Mouse (Mus musculus): ENCODE data around the gene Ccna1.

Gene Ccna1

GRCm38 (mm10) chr3:55065738-55066665 lies 10.7 kb upstream of the Ccna1 start:
- DNase-seq (ENCODE audit: low spot score), result no peak

- DNase-seq (ENCODE audit: low spot score), result no peak
Observed at GRCm38 (mm10) chr3:55064396-55064795, 9.1 kb upstream of the Ccna1 start.

GRCm38 (mm10) chr3:55062653-55063052 lies 7.4 kb upstream of the Ccna1 start:
- DNase-seq (ENCODE audit: low spot score), result no peak

- no peak for DNase-seq (ENCODE audit: low spot score)
Observed at GRCm38 (mm10) chr3:55056376-55056775, 1.1 kb upstream of the Ccna1 start.

GRCm38 (mm10) chr3:55055747-55056120 lies 433 bp upstream of the Ccna1 start:
- DNase-seq (ENCODE audit: low spot score), result no peak

- DNase-seq (ENCODE audit: low spot score), result no peak
Observed at GRCm38 (mm10) chr3:55054231-55054630, 1.1 kb downstream of the Ccna1 start.

GRCm38 (mm10) chr3:55044601-55045370 lies 10.5 kb downstream of the Ccna1 start:
- no peak for DNase-seq (ENCODE audit: low spot score)

GRCm38 (mm10) chr3:55037608-55038007 lies 17.7 kb downstream of the Ccna1 start:
- no peak for DNase-seq (ENCODE audit: low spot score)

- no peak for DNase-seq (ENCODE audit: low spot score)
Observed at GRCm38 (mm10) chr3:55027271-55027840, 27.9 kb downstream of the Ccna1 start.

GRCm38 (mm10) chr3:55025502-55025901 lies 29.8 kb downstream of the Ccna1 start:
- DNase-seq (ENCODE audit: low spot score), result no peak

- no peak for DNase-seq (ENCODE audit: low spot score)
Observed at GRCm38 (mm10) chr3:55023347-55023746, 32.0 kb downstream of the Ccna1 start.

- no peak for DNase-seq (ENCODE audit: low spot score)
Observed at GRCm38 (mm10) chr3:55022247-55022646, 33.1 kb downstream of the Ccna1 start.

- DNase-seq (ENCODE audit: low spot score), result no peak
Observed at GRCm38 (mm10) chr3:55012536-55012935, 42.8 kb downstream of the Ccna1 start.

GRCm38 (mm10) chr3:55011681-55012080 lies 43.6 kb downstream of the Ccna1 start:
- DNase-seq (ENCODE audit: low spot score), result no peak

- DNase-seq (ENCODE audit: low spot score), result no peak
Observed at GRCm38 (mm10) chr3:55008965-55009741, 46.1 kb downstream of the Ccna1 start.

- no peak for DNase-seq (ENCODE audit: low spot score)
Observed at GRCm38 (mm10) chr3:55004036-55004435, 51.3 kb downstream of the Ccna1 start.

GRCm38 (mm10) chr3:55001677-55002076 lies 53.6 kb downstream of the Ccna1 start:
- no peak for DNase-seq (ENCODE audit: low spot score)
